Mouse (Mus musculus): ENCODE results near the gene Ifit2. TPM values are rescaled to one million over a fixed set of nuclear protein-coding genes. Genes with fewer than 3 reads are reported as not detected.

The Ifit2 gene
- total and polyA plus RNA-seq, 2 experiments from 2014 or later: 5.6 to 8.3 TPM

DNA sequence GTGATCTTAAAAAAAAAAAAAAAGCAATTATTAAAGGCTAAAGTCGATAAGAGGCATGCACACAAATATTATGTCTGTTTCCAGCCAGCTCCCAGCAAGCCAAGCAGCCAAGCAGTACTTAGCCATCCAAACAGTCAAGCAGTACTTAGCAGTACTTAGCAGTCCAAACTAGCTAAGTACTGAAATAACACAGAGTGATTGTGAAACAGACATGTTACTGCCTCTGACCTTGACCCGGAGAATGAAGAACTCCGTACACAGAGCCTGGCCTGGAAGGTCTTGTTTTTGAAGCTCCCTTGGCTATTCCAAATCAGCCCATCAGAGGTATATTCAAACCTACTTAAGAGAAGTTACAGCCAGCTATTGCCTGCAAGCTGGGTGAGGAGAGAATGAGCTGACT, 33.3 kb upstream of the Ifit2 start:
- Histone ChIP-seq H3K4me1 (ENCODE audit: insufficient read depth, low read length) (no peaks in the 10 kb centered on the region), H3K4me2 (ENCODE audit: low read depth, low read length) (no peak overlapping the region), H3K27ac (no peak overlapping the region), H3K9me3 (ENCODE audit: low read length) (no peaks in the 10 kb centered on the region), H3K4me3 (ENCODE audit: low read length) (no peak overlapping the region), H3K36me3 (ENCODE audit: insufficient read depth, low read length) (no peaks in the 10 kb centered on the region), H3K27me3 (ENCODE audit: insufficient read depth, low read length) (no peaks in the 10 kb centered on the region), H3K9ac (replicated peaks; ENCODE audit: low read length) (no peak overlapping the region)
- 89% methylated on average over 3 of the region's 3 CpGs for WGBS
- DNase-seq (ENCODE audit: low spot score): no peak
- no peak for ATAC-seq
- no peak for TF ChIP-seq CTCF (IDR thresholded peaks at IDR 0.05; ENCODE audit: low read depth)

GRCm38 (mm10) chr19:34517812-34518594, 32.5 kb upstream of the Ifit2 start:
- no peak for ATAC-seq
- Histone ChIP-seq H3K36me3 (ENCODE audit: insufficient read depth, low read length) (no peaks in the 10 kb centered on the region), H3K4me3 (ENCODE audit: low read length) (no peak overlapping the region), H3K9ac (replicated peaks; ENCODE audit: low read length) (no peak overlapping the region), H3K27ac (no peak overlapping the region), H3K4me2 (ENCODE audit: low read depth, low read length) (no peak overlapping the region), H3K27me3 (ENCODE audit: insufficient read depth, low read length) (no peaks in the 10 kb centered on the region), H3K4me1 (ENCODE audit: insufficient read depth, low read length) (no peaks in the 10 kb centered on the region), H3K9me3 (ENCODE audit: low read length) (no peaks in the 10 kb centered on the region)
- no peak for DNase-seq (ENCODE audit: low spot score)
- 88% methylated on average over 13 of the region's 13 CpGs for WGBS
- no peak for TF ChIP-seq CTCF (IDR thresholded peaks at IDR 0.05; ENCODE audit: low read depth)

DNA sequence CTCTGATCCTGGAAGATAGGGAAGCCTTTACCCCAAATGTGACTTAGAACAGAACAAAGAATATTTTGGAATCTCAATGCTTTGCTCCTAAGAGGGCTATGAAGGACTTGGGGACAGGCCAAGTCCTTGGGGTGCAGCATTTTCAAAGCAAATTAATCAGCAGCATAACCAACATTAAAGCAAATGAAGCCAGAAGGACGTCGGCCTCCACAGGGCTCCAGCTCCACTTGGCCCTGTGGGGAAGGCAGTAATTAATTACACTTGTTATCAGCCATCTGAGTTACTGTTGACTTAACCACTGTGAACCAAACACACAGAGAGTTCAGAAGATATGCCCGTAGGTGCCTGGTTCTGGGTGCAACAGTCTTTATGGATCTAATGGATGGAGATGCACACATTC, 31.7 kb upstream of the Ifit2 start:
- Histone ChIP-seq H3K36me3 (ENCODE audit: insufficient read depth, low read length) (no peaks in the 10 kb centered on the region), H3K9ac (replicated peaks; ENCODE audit: low read length) (no peak overlapping the region), H3K9me3 (ENCODE audit: low read length) (no peaks in the 10 kb centered on the region), H3K27ac (no peak overlapping the region), H3K4me3 (ENCODE audit: low read length) (no peak overlapping the region), H3K27me3 (ENCODE audit: insufficient read depth, low read length) (no peaks in the 10 kb centered on the region), H3K4me1 (ENCODE audit: insufficient read depth, low read length) (no peaks in the 10 kb centered on the region), H3K4me2 (ENCODE audit: low read depth, low read length) (no peak overlapping the region)
- DNase-seq (ENCODE audit: low spot score) (no peak), ATAC-seq (no peak)
- WGBS: 47% methylated on average over 3 of the region's 3 CpGs
- no peak for TF ChIP-seq CTCF (IDR thresholded peaks at IDR 0.05; ENCODE audit: low read depth)

DNA sequence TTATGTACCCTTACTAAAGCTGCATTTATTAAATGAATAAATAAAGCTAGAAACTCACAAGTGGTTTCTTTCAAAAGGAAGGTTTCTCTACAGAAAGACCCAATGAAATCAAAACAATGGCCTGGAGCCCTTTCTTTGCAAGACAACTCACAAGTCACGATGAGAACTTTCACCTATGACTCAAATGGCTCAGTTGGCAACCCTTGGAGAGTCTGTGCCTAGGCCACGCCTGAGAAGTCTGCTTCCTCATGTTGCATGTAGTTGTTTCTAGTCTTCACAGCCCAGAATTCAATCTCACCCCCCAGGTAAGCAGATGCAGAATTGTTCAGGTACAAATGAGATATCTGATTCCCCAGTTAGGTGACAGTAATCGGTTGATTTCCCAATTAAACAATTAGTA, 30.8 kb upstream of the Ifit2 start:
- H3K9ac ChIP-seq (replicated peaks; ENCODE audit: low read length): no peak overlapping the region
- TF ChIP-seq CTCF (IDR thresholded peaks at IDR 0.05; ENCODE audit: low read depth): no peak
- no peak overlapping the region for H3K4me2 ChIP-seq (ENCODE audit: low read depth, low read length)
- H3K27me3 ChIP-seq (ENCODE audit: insufficient read depth, low read length): no peaks in the 10 kb centered on the region
- no peaks in the 10 kb centered on the region for H3K36me3 ChIP-seq (ENCODE audit: insufficient read depth, low read length)
- DNase-seq (ENCODE audit: low spot score) (no peak), ATAC-seq (no peak)
- no peaks in the 10 kb centered on the region for H3K9me3 ChIP-seq (ENCODE audit: low read length)
- no peaks in the 10 kb centered on the region for H3K4me1 ChIP-seq (ENCODE audit: insufficient read depth, low read length)
- no peak overlapping the region for H3K4me3 ChIP-seq (ENCODE audit: low read length)
- no peak overlapping the region for H3K27ac ChIP-seq
- 91% methylated on average over 3 of the region's 3 CpGs for WGBS

GRCm38 (mm10) chr19:34520051-34520450, 30.4 kb upstream of the Ifit2 start:
- no peak for TF ChIP-seq CTCF (IDR thresholded peaks at IDR 0.05; ENCODE audit: low read depth)
- no peaks in the 10 kb centered on the region for H3K27me3 ChIP-seq (ENCODE audit: insufficient read depth, low read length)

GRCm38 (mm10) chr19:34521361-34521760, 29.1 kb upstream of the Ifit2 start:
- no peak overlapping the region for H3K27ac ChIP-seq
- no peaks in the 10 kb centered on the region for H3K9me3 ChIP-seq (ENCODE audit: low read length)
- H3K27me3 ChIP-seq (ENCODE audit: insufficient read depth, low read length): no peaks in the 10 kb centered on the region
- H3K4me2 ChIP-seq (ENCODE audit: low read depth, low read length): no peak overlapping the region
- WGBS: 57% methylated on average over 2 of the region's 2 CpGs
- H3K4me3 ChIP-seq (ENCODE audit: low read length): no peak overlapping the region
- no peak for TF ChIP-seq CTCF (IDR thresholded peaks at IDR 0.05; ENCODE audit: low read depth)
- no peaks in the 10 kb centered on the region; the same call in 1 of the 2 replicates for H3K4me1 ChIP-seq (ENCODE audit: insufficient read depth, low read length)
- ATAC-seq: no peak
- no peak overlapping the region for H3K9ac ChIP-seq (replicated peaks; ENCODE audit: low read length)
- no peak for DNase-seq (ENCODE audit: low spot score)
- no peaks in the 10 kb centered on the region for H3K36me3 ChIP-seq (ENCODE audit: insufficient read depth, low read length)

More at GRCm38 (mm10) chr19:34520051-34520450, 30.4 kb upstream of the Ifit2 start:
- Histone ChIP-seq H3K36me3 (ENCODE audit: insufficient read depth, low read length) (no peaks in the 10 kb centered on the region), H3K4me2 (ENCODE audit: low read depth, low read length) (no peak overlapping the region), H3K9ac (replicated peaks; ENCODE audit: low read length) (no peak overlapping the region), H3K27ac (no peak overlapping the region), H3K9me3 (ENCODE audit: low read length) (no peaks in the 10 kb centered on the region), H3K4me3 (ENCODE audit: low read length) (no peak overlapping the region), H3K4me1 (ENCODE audit: insufficient read depth, low read length) (no peaks in the 10 kb centered on the region)
- 81% methylated on average over 4 of the region's 4 CpGs for WGBS
- ATAC-seq: no peak
- DNase-seq (ENCODE audit: low spot score): no peak

GRCm38 (mm10) chr19:34521978-34522377, 28.5 kb upstream of the Ifit2 start:
- no peak for DNase-seq (ENCODE audit: low spot score)
- Histone ChIP-seq H3K36me3 (ENCODE audit: insufficient read depth, low read length) (no peaks in the 10 kb centered on the region), H3K4me1 (ENCODE audit: insufficient read depth, low read length) (no peaks in the 10 kb centered on the region; the same call in 1 of the 2 replicates), H3K9me3 (ENCODE audit: low read length) (no peaks in the 10 kb centered on the region), H3K27me3 (ENCODE audit: insufficient read depth, low read length) (no peaks in the 10 kb centered on the region), H3K9ac (replicated peaks; ENCODE audit: low read length) (no peak overlapping the region), H3K4me3 (ENCODE audit: low read length) (no peak overlapping the region), H3K27ac (no peak overlapping the region), H3K4me2 (ENCODE audit: low read depth, low read length) (no peak overlapping the region)
- no peak for TF ChIP-seq CTCF (IDR thresholded peaks at IDR 0.05; ENCODE audit: low read depth)
- ATAC-seq: no peak
- 91% methylated on average over 1 of the region's 1 CpGs for WGBS
